Mouse (Mus musculus): ENCODE data around the gene Pex11b. TPM values are rescaled to one million over a fixed set of nuclear protein-coding genes. Genes with fewer than 3 reads are reported as not detected.

Gene Pex11b
- polyA plus RNA-seq, 1 experiment from 2014 or later: 64.9 TPM

GRCm38 (mm10) chr3:96629729-96630600, 5.2 kb upstream of the Pex11b start, which contains the start of gene Rbm8a:
Rbm8a (plus strand) TSS chr3:96629933.
- peak; percentile 93 for ATAC-seq (ENCODE audit: low FRiP score)
- WGBS: under 1% methylated on average over 48 of the region's 48 CpGs
- peak within 1 kb of the TSS; percentile 87 for H3K4me2 ChIP-seq

GRCm38 (mm10) chr3:96632058-96632457, 3.1 kb upstream of the Pex11b start:
- peaks cover 22% of the 10 kb centered on the region for H3K36me3 ChIP-seq
- H3K27ac ChIP-seq (replicated peaks): no peak overlapping the region
- H3K9me3 ChIP-seq (replicated peaks): no peaks in the 10 kb centered on the region
- H3K4me1 ChIP-seq: peaks cover 42% of the 10 kb centered on the region
- no peaks in the 10 kb centered on the region for H3K27me3 ChIP-seq (replicated peaks)
- ATAC-seq (ENCODE audit: low FRiP score): no peak
- H3K9ac ChIP-seq (replicated peaks): no peak overlapping the region
- H3K4me3 ChIP-seq (replicated peaks): no peak overlapping the region
- no peak overlapping the region for H3K4me2 ChIP-seq

More at GRCm38 (mm10) chr3:96629729-96630600, 5.2 kb upstream of the Pex11b start, which contains the start of gene Rbm8a:
- Histone ChIP-seq H3K9ac (replicated peaks) (peak within 1 kb of the TSS; percentile 69), H3K4me1 (peaks cover 27% of the 10 kb centered on the region), H3K27ac (replicated peaks) (peak within 1 kb of the TSS; percentile 81), H3K27me3 (replicated peaks) (no peaks in the 10 kb centered on the region), H3K4me3 (replicated peaks) (peak within 1 kb of the TSS; percentile 58), H3K9me3 (replicated peaks) (no peaks in the 10 kb centered on the region), H3K36me3 (peaks cover 32% of the 10 kb centered on the region)

DNA sequence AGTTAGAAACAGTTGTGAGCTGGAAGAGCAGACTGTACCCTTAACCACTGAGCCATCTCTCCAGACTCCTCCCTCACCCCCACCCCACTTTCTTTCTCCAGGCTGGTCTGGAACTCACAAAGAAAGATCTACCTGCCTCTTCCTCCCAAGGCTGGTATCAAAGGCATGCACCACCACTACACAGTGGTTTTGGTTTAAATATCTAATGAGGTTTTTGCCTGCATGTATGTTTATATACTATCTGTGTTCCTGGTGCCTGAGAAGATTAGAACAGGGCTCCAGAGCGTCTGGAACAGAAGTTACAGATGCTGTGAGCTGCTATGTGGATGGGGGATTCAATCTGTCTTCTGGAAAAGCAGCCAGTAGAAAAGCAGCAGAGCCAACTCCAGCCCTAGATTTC, 1.2 kb upstream of the Pex11b start:
- WGBS: 84% methylated on average over 1 of the region's 1 CpGs

GRCm38 (mm10) chr3:96635906-96636305, 730 bp downstream of the Pex11b start:
- 0 out of 2 replicates have a peak, but pooled peaks have one; percentile 16 for ATAC-seq (ENCODE audit: low FRiP score)
- WGBS: 11% methylated on average over 15 of the region's 15 CpGs
- peaks cover 38% of the 10 kb centered on the region for H3K36me3 ChIP-seq

More for the DNA sequence above, 1.2 kb upstream of the Pex11b start:
- H3K9me3 ChIP-seq (replicated peaks): no peaks in the 10 kb centered on the region
- no peak overlapping the region for H3K27ac ChIP-seq (replicated peaks)
- no peak overlapping the region for H3K4me3 ChIP-seq (replicated peaks)
- no peak overlapping the region for H3K4me2 ChIP-seq
- ATAC-seq (ENCODE audit: low FRiP score): no peak
- H3K9ac ChIP-seq (replicated peaks): no peak overlapping the region
- H3K36me3 ChIP-seq: peaks cover 27% of the 10 kb centered on the region
- no peaks in the 10 kb centered on the region for H3K27me3 ChIP-seq (replicated peaks)
- peaks cover 46% of the 10 kb centered on the region for H3K4me1 ChIP-seq

GRCm38 (mm10) chr3:96636448-96636847, 1.3 kb downstream of the Pex11b start:
- no peaks in the 10 kb centered on the region for H3K9me3 ChIP-seq (replicated peaks)
- no peak overlapping the region for H3K27ac ChIP-seq (replicated peaks)
- H3K4me3 ChIP-seq (replicated peaks): peak overlapping the region; percentile 94
- H3K4me1 ChIP-seq: peaks cover 28% of the 10 kb centered on the region
- WGBS: 72% methylated on average over 11 of the region's 11 CpGs
- no peak for ATAC-seq (ENCODE audit: low FRiP score)
- peaks cover 40% of the 10 kb centered on the region for H3K36me3 ChIP-seq
- H3K27me3 ChIP-seq (replicated peaks): no peaks in the 10 kb centered on the region
- peak overlapping the region; percentile 71 for H3K4me2 ChIP-seq
- 0 out of 2 replicates have a peak overlapping the region, but pooled peaks have one; percentile 95 for H3K9ac ChIP-seq (replicated peaks)

More at GRCm38 (mm10) chr3:96635906-96636305, 730 bp downstream of the Pex11b start:
- H3K4me3 ChIP-seq (replicated peaks): peak overlapping the region; percentile 94
- H3K9me3 ChIP-seq (replicated peaks): no peaks in the 10 kb centered on the region
- peak overlapping the region; percentile 84 for H3K27ac ChIP-seq (replicated peaks)
- peak overlapping the region; percentile 71 for H3K4me2 ChIP-seq
- peaks cover 34% of the 10 kb centered on the region for H3K4me1 ChIP-seq
- H3K9ac ChIP-seq (replicated peaks): peak overlapping the region; percentile 95
- no peaks in the 10 kb centered on the region for H3K27me3 ChIP-seq (replicated peaks)

- Histone ChIP-seq H3K9ac (replicated peaks) (no peak overlapping the region), H3K4me1 (peaks cover 26% of the 10 kb centered on the region), H3K36me3 (peaks cover 34% of the 10 kb centered on the region), H3K27me3 (replicated peaks) (no peaks in the 10 kb centered on the region), H3K27ac (replicated peaks) (no peak overlapping the region), H3K4me2 (no peak overlapping the region), H3K4me3 (replicated peaks) (no peak overlapping the region), H3K9me3 (replicated peaks) (no peaks in the 10 kb centered on the region)
- WGBS: 89% methylated on average over 1 of the region's 1 CpGs
- ATAC-seq (ENCODE audit: low FRiP score): no peak
Measured at GRCm38 (mm10) chr3:96639219-96639618, 4.0 kb downstream of the Pex11b start.

- H3K9me3 ChIP-seq (replicated peaks): no peaks in the 10 kb centered on the region
- H3K27ac ChIP-seq (replicated peaks): no peak within 1 kb of the TSS
- no peaks in the 10 kb centered on the region for H3K27me3 ChIP-seq (replicated peaks)
- H3K36me3 ChIP-seq: peaks cover 35% of the 10 kb centered on the region
- ATAC-seq (ENCODE audit: low FRiP score): no peak
- 72% methylated on average over 7 of the region's 7 CpGs for WGBS
- no peak within 1 kb of the TSS for H3K9ac ChIP-seq (replicated peaks)
- H3K4me2 ChIP-seq: no peak within 1 kb of the TSS; the same call in 1 of the 2 replicates
- H3K4me3 ChIP-seq (replicated peaks): no peak within 1 kb of the TSS
- H3K4me1 ChIP-seq: no peaks in the 10 kb centered on the region
Measured at GRCm38 (mm10) chr3:96645018-96645649, 10.0 kb downstream of the Pex11b start, which contains the start of gene Itga10. Itga10 (plus strand) TSS chr3:96645584.

DNA sequence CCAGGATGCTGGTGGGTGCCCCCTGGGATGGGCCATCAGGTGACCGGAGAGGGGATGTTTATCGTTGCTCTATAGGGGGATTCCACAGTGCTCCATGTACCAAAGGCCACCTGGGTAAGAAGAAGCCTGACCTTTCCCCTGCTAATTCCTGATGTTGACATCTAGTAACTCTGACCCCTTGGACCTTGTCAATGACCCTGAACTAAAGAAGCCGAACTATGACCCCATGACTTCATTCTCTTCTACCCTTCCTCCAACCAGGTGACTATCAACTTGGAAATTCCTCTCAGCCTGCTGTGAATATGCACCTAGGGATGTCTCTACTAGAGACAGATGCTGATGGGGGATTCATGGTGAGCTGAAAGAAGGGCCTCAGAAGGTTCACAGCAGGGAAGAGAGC, 12.2 kb downstream of the Pex11b start:
- peaks cover 30% of the 10 kb centered on the region for H3K36me3 ChIP-seq
- H3K27ac ChIP-seq (replicated peaks): no peak overlapping the region
- H3K4me2 ChIP-seq: no peak overlapping the region
- H3K9me3 ChIP-seq (replicated peaks): no peaks in the 10 kb centered on the region
- no peak for ATAC-seq (ENCODE audit: low FRiP score)
- no peaks in the 10 kb centered on the region for H3K27me3 ChIP-seq (replicated peaks)
- H3K4me1 ChIP-seq: no peaks in the 10 kb centered on the region
- H3K4me3 ChIP-seq (replicated peaks): no peak overlapping the region
- WGBS: 88% methylated on average over 3 of the region's 3 CpGs
- no peak overlapping the region for H3K9ac ChIP-seq (replicated peaks)

DNA sequence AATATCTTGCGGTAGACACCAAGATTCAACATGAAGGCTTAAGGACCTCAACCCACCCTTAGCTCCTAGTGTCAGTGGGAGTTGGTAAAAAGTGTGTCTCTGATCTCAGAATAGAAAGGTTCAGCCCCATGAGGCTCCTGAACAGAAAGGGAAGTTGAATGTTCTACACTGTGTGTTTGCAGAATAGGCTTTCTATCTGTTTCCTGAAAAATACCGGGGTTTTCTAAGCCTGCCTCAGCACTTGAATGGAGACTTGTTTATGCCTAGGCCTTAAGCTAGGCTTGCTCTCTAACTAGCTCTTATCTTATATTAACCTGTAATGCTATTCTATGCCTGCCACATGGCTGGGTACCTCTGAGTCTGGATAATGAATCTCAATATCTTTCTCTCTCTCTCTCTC, 25.7 kb downstream of the Pex11b start:
- H3K4me1 ChIP-seq: peaks cover 14% of the 10 kb centered on the region
- H3K4me2 ChIP-seq: no peak overlapping the region
- no peak for ATAC-seq (ENCODE audit: low FRiP score)
- H3K9me3 ChIP-seq (replicated peaks): no peaks in the 10 kb centered on the region
- no peak overlapping the region for H3K9ac ChIP-seq (replicated peaks)
- H3K36me3 ChIP-seq: peaks cover 14% of the 10 kb centered on the region
- no peak overlapping the region for H3K27ac ChIP-seq (replicated peaks)
- H3K4me3 ChIP-seq (replicated peaks): no peak overlapping the region
- WGBS: 84% methylated on average over 2 of the region's 2 CpGs
- no peaks in the 10 kb centered on the region for H3K27me3 ChIP-seq (replicated peaks)

DNA sequence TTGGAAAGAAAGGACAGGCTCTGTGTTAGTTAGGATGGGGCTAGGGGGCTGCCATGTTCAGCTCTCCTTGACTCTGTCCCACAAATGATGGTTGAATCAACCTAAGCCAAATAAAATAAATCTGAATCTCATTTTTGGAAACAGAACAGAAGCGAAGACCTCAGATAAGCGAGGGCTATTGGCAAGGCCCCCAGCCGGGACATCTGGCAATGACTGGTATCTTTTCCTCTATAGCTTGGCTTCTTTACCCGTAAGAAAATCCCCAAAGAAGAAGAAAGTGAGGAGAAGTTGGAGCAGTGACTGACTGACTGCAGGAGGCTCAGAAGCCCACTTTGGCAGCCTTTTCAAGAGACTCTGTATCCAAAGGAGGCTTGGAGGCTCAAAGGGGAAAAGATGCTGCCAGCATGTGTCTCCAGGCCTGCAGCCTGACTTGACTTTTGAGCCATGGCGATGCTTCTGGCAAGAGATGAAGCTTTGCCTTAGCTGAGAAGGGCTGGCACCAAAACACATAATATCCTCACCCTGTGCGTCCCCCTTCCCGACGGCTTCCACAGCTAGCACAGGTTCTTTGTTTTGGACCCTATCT, 27.6 kb downstream of the Pex11b start:
- H3K9me3 ChIP-seq (replicated peaks): no peaks in the 10 kb centered on the region
- 0 out of 2 replicates have a peak, but pooled peaks cover 4% of the 10 kb centered on the region for H3K36me3 ChIP-seq
- peaks cover 14% of the 10 kb centered on the region for H3K4me1 ChIP-seq
- H3K9ac ChIP-seq (replicated peaks): no peak overlapping the region
- 45% methylated on average over 8 of the region's 8 CpGs for WGBS
- H3K27me3 ChIP-seq (replicated peaks): no peaks in the 10 kb centered on the region
- H3K4me2 ChIP-seq: peak overlapping the region; percentile 64
- H3K27ac ChIP-seq (replicated peaks): peak overlapping the region; percentile 72
- peak overlapping the region; percentile 29 for H3K4me3 ChIP-seq (replicated peaks)
- peak; percentile 38; the same call in 1 of the 2 replicates for ATAC-seq (ENCODE audit: low FRiP score)

- Histone ChIP-seq H3K4me1 (peaks cover 14% of the 10 kb centered on the region), H3K27ac (replicated peaks) (peak overlapping the region; percentile 72), H3K36me3 (0 out of 2 replicates have a peak, but pooled peaks cover 4% of the 10 kb centered on the region), H3K9ac (replicated peaks) (peak overlapping the region; percentile 34), H3K4me2 (peak overlapping the region; percentile 64), H3K27me3 (replicated peaks) (no peaks in the 10 kb centered on the region), H3K4me3 (replicated peaks) (peak overlapping the region; percentile 29), H3K9me3 (replicated peaks) (no peaks in the 10 kb centered on the region)
- peak; percentile 87 for ATAC-seq (ENCODE audit: low FRiP score)
- WGBS: 6% methylated on average over 17 of the region's 18 CpGs
Measured at GRCm38 (mm10) chr3:96663432-96664239, 28.5 kb downstream of the Pex11b start.
